Mouse (Mus musculus) olfactory bulb, adult 2 months (tissue): ENCODE data around the gene Wls.

ENCODE experiments used
- CTCF ChIP-seq: fragments of 200-500 bp; IDR thresholded peaks from 2 replicates; pipeline ENCODE4 v1.5.1; 2012; ENCODE audit warnings: low read depth, mild to moderate bottlenecking, low read length, moderate library complexity; ENCODE audit not compliant: insufficient read depth
- POLR2A ChIP-seq: fragments of 200-500 bp; IDR thresholded peaks from 2 replicates; pipeline ENCODE4 v1.6.1; 2012; ENCODE audit warnings: mild to moderate bottlenecking, low read depth, low read length, moderate library complexity; ENCODE audit not compliant: insufficient read depth

- no peak for TF ChIP-seq CTCF
- no peak for TF ChIP-seq POLR2A
These were observed 737 bp downstream of the Wls start for GRCm38 (mm10) chr3:159840002-159840816.
